Mouse (Mus musculus) lung, postnatal 0 days (tissue): ENCODE measurements around the gene Ston2.

Experiments used
- CTCF ChIP-seq: IDR thresholded peaks from 2 replicates; pipeline ENCODE4 v1.5.1; 2016; ENCODE audit warnings: antibody characterized with exemption, mild to moderate bottlenecking
- EP300 ChIP-seq: IDR thresholded peaks from 2 replicates; pipeline ENCODE4 v1.6.1; 2016; ENCODE audit warnings: antibody characterized with exemption, mild to moderate bottlenecking, control low read depth

GRCm38 (mm10) chr12:91589542-91589846 lies 198.7 kb downstream of the Ston2 start:
- TF ChIP-seq CTCF, result no peak
- no peak for TF ChIP-seq EP300
